Mouse (Mus musculus) limb, embryonic 10.5 days (tissue): ENCODE results near the gene Coro6. TPM values are rescaled to one million over a fixed set of nuclear protein-coding genes. Genes with fewer than 3 reads are reported as not detected.

Experiments
- polyA plus RNA-seq: library from polyadenylated mRNA; unstranded; fragments of >200 nt; fragmentation: Nextera tagmentation; extraction: Ambion mirVana; gene quantifications from 2 replicates; pipeline ENCODE4 v1.2.1, GENCODE M21; 2016

Gene Coro6
- polyA plus RNA-seq, 1 experiment from 2014 or later = 0.15 TPM

Other genes with a start within 250 kb of the Coro6 start
- gene Ssh2, start 246.1 kb upstream of the Coro6 start, polyA plus RNA-seq = 6.6 and 8.8 TPM in 2 replicates
- 12.5 and 13.4 TPM in 2 replicates for gene Ankrd13b, start 27.3 kb downstream of the Coro6 start, polyA plus RNA-seq
- gene Git1, start 31.2 kb downstream of the Coro6 start, polyA plus RNA-seq = 13.6 and 14.8 TPM in 2 replicates
- 1.4 and 2.0 TPM in 2 replicates for gene Abhd15, start 52.7 kb downstream of the Coro6 start, polyA plus RNA-seq
- 33.4 and 38.7 TPM in 2 replicates for gene Trp53i13, start 53.6 kb downstream of the Coro6 start, polyA plus RNA-seq
- gene Gm10392, start 56.8 kb downstream of the Coro6 start, polyA plus RNA-seq = 0.14 TPM in 1 of 2 replicates, not detected in the other
- 8.4 and 9.9 TPM in 2 replicates for gene Taok1, start 145.4 kb downstream of the Coro6 start, polyA plus RNA-seq
- gene Nufip2, start 223.7 kb downstream of the Coro6 start, polyA plus RNA-seq = 3.7 and 4.0 TPM in 2 replicates